Mouse (Mus musculus): ENCODE measurements around the gene Pnpla2.

DNA sequence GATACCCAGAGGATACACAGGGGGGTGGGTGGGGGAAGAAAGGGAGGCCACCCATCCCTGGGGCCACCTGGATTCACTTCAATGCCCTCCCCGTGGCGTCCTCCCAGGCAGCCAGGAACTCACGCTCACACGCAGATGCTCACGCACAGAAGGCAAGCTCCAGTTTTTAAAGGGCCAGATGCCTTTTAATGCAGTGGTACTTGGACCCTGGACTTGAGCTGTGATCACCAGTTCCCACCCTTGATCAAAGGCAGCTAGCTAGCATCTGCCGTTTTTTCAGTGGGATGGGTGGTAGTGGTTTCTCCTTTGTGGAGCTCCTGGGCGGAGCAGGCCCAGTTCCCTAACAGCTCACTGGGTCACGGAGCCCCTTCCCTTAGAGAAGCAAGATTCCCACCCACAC lies 20.5 kb upstream of the Pnpla2 start:
- TF ChIP-seq CTCF (conservative IDR thresholded peaks at IDR 0.05; ENCODE audit: low read length) (no peak), NANOG (IDR thresholded peaks at IDR 0.05; ENCODE audit: borderline replicate concordance, low read length) (no peak), POU5F1 (IDR thresholded peaks at IDR 0.05; ENCODE audit: borderline replicate concordance, low read length) (no peak)
